Mouse (Mus musculus): Measurements from ENCODE around the gene Nos3.

DNA sequence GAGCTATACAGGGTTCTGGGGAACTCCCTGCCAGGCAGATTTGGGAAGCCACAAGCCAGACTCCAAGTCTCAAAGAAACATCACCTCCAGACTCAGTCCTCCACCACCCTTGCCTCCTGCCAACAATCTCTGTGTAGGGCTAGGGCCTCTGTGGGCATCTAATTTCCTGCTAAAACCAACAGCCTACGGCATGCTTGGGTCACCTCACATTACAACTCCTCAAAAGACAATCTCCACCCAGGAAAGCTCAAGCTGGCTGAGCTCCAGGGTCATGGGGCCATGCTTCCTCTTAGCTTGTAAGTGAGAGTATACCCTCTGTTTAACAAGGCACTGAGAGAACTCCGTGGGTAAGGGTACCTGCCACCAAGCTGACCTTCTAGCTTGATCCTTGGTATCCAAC, 26.8 kb upstream of the Nos3 start:
- TF ChIP-seq CTCF (IDR thresholded peaks at IDR 0.05; ENCODE audit: low read depth) (no peak), EP300 (IDR thresholded peaks at IDR 0.05; ENCODE audit: low read depth) (no peak)
